Mouse (Mus musculus) bone marrow, adult 2 months (tissue): ENCODE data around the gene Stard13.

Source experiments
- CTCF ChIP-seq: fragments of 200-500 bp; IDR thresholded peaks from 2 replicates; pipeline ENCODE4 v1.5.1; 2011; ENCODE audit warnings: low read length, control low read depth; ENCODE audit not compliant: control insufficient read depth, insufficient read depth
- POLR2A ChIP-seq: fragments of 200-500 bp; IDR thresholded peaks from 2 replicates; pipeline ENCODE4 v1.6.1; 2011; ENCODE audit warnings: low read depth, mild to moderate bottlenecking, control low read depth, low read length, borderline replicate concordance; ENCODE audit not compliant: control insufficient read depth

- no peak for TF ChIP-seq CTCF
- no peak for TF ChIP-seq POLR2A
These were observed 178.1 kb downstream of the Stard13 start for GRCm38 (mm10) chr5:151055426-151056090.
